Mouse (Mus musculus) MEL (cell line): ENCODE measurements around the gene A330070K13Rik. TPM values are rescaled to one million over a fixed set of nuclear protein-coding genes. Genes with fewer than 3 reads are reported as not detected.

Experiments
- DNase-seq: peaks from one replicate; pipeline ENCODE4 v3.0.0; 2011; ENCODE audit warnings: low read depth, low spot score
- H3K27ac ChIP-seq: 2 replicates; pipeline ENCODE4 v1.5.1; 2012; ENCODE audit warnings: low read depth, mild to moderate bottlenecking, control low read depth, low read length, moderate library complexity; ENCODE audit not compliant: control insufficient read depth
- H3K27me3 ChIP-seq, 2 experiments: fragments of 150-350 bp in 1 of 2; sonication (generic) in 1 of 2; 2 replicates each; pipeline ENCODE4 v1.6.1; 2012; ENCODE audit warnings: low read length in 2 of 2, mild to moderate bottlenecking in 2 of 2, improper control_type of control experiment in 1 of 2, moderate library complexity in 1 of 2; ENCODE audit not compliant: insufficient read depth in 2 of 2, control insufficient read depth in 1 of 2
- H3K36me3 ChIP-seq, 2 experiments: 2 replicates each; pipeline ENCODE4 v1.6.1; 2012 to 2014; ENCODE audit warnings: low read length in 2 of 2, improper control_type of control experiment in 1 of 2, inconsistent platforms in 1 of 2, mild to moderate bottlenecking in 1 of 2; ENCODE audit not compliant: insufficient read depth in 2 of 2, control insufficient read depth in 1 of 2
- H3K4me1 ChIP-seq, 2 experiments: fragments of 150-350 bp in 1 of 2; sonication (generic) in 1 of 2; 2 replicates each; pipeline ENCODE4 v1.6.1; 2012; ENCODE audit warnings: low read length in 2 of 2, improper control_type of control experiment in 1 of 2, mild to moderate bottlenecking in 1 of 2; ENCODE audit not compliant: insufficient read depth in 2 of 2, control insufficient read depth in 1 of 2
- H3K4me3 ChIP-seq, 2 experiments: fragments of 150-350 bp in 1 of 2; sonication (generic) in 1 of 2; 2 replicates each; pipeline ENCODE4 v1.5.1; 2012; ENCODE audit warnings: low read depth in 2 of 2, low read length in 2 of 2, mild to moderate bottlenecking in 2 of 2, moderate library complexity in 2 of 2, control low read depth in 1 of 2, improper control_type of control experiment in 1 of 2; ENCODE audit not compliant: control insufficient read depth in 1 of 2, insufficient read depth in 1 of 2
- H3K79me2 ChIP-seq: 2 replicates; pipeline ENCODE4 v1.6.1; 2012; ENCODE audit warnings: mild to moderate bottlenecking, low read length, moderate library complexity; ENCODE audit not compliant: control insufficient read depth, poor library complexity, insufficient read depth
- H3K9ac ChIP-seq: 2 replicates; pipeline ENCODE4 v1.6.1; 2012; ENCODE audit warnings: low read depth, mild to moderate bottlenecking, control low read depth, low read length, moderate library complexity; ENCODE audit not compliant: control insufficient read depth, poor library complexity, severe bottlenecking
- H3K9me3 ChIP-seq: fragments of 150-350 bp; sonication (generic); replicated peaks from 2 replicates; pipeline ENCODE4 v1.6.1; 2012; ENCODE audit warnings: mild to moderate bottlenecking, low read length, improper control_type of control experiment, moderate library complexity; ENCODE audit not compliant: insufficient read depth
- CHD1 ChIP-seq: IDR thresholded peaks from 2 replicates; pipeline ENCODE4 v1.6.1; 2012; ENCODE audit warnings: low read depth, mild to moderate bottlenecking, inconsistent platforms, low read length, improper control_type of control experiment
- CHD2 ChIP-seq: IDR thresholded peaks from 2 replicates; pipeline ENCODE4 v1.6.1; 2011; ENCODE audit warnings: low read length, improper control_type of control experiment
- E2F4 ChIP-seq: IDR thresholded peaks from 2 replicates; pipeline ENCODE4 v1.6.1; 2011; ENCODE audit warnings: low read depth, low read length, improper control_type of control experiment, borderline replicate concordance
- ELF1 ChIP-seq: IDR thresholded peaks from 2 replicates; pipeline ENCODE4 v1.6.1; 2014; ENCODE audit warnings: low read depth, mild to moderate bottlenecking, inconsistent platforms, low read length, improper control_type of control experiment, moderate library complexity
- GABPA ChIP-seq: IDR thresholded peaks from 2 replicates; pipeline ENCODE4 v1.6.1; 2012; ENCODE audit warnings: low read depth, mild to moderate bottlenecking, inconsistent platforms, low read length, improper control_type of control experiment, moderate library complexity
- GATA1 ChIP-seq: IDR thresholded peaks from 2 replicates; pipeline ENCODE4 v1.6.1; 2011; ENCODE audit warnings: low read depth, low read length, improper control_type of control experiment
- HCFC1 ChIP-seq: IDR thresholded peaks from 2 replicates; pipeline ENCODE4 v1.6.1; 2012; ENCODE audit warnings: low read depth, mild to moderate bottlenecking, inconsistent platforms, low read length, improper control_type of control experiment, moderate library complexity
- MAZ ChIP-seq: IDR thresholded peaks from 2 replicates; pipeline ENCODE4 v1.6.1; 2012; ENCODE audit warnings: low read depth, mild to moderate bottlenecking, inconsistent platforms, low read length, improper control_type of control experiment
- MYC ChIP-seq: IDR thresholded peaks from 2 replicates; pipeline ENCODE4 v1.6.1; 2011; ENCODE audit warnings: low read depth, mild to moderate bottlenecking, low read length, improper control_type of control experiment, moderate library complexity
- NRF1 ChIP-seq: IDR thresholded peaks from 2 replicates; pipeline ENCODE4 v1.6.1; 2014; ENCODE audit warnings: low read depth, mild to moderate bottlenecking, inconsistent platforms, low read length, improper control_type of control experiment, moderate library complexity; ENCODE audit not compliant: poor library complexity, insufficient read depth, severe bottlenecking
- POLR2A ChIP-seq, 2 experiments: IDR thresholded peaks; 2 replicates each; pipeline ENCODE4 v1.6.1; 2011 to 2012; ENCODE audit warnings: low read length in 2 of 2, mild to moderate bottlenecking in 2 of 2, control low read depth in 1 of 2, improper control_type of control experiment in 1 of 2, low read depth in 1 of 2, moderate library complexity in 1 of 2; ENCODE audit not compliant: control insufficient read depth in 1 of 2, insufficient read depth in 1 of 2, poor library complexity in 1 of 2
- POLR2AphosphoS2 ChIP-seq: IDR thresholded peaks from 2 replicates; pipeline ENCODE4 v1.6.1; 2011; ENCODE audit warnings: low read length, improper control_type of control experiment
- POLR2AphosphoS5 ChIP-seq: IDR thresholded peaks from 2 replicates; pipeline ENCODE4 v1.6.1; 2012; ENCODE audit warnings: low read depth, borderline replicate concordance, mild to moderate bottlenecking, inconsistent platforms, low read length, moderate library complexity, mixed read lengths
- UBTF ChIP-seq: IDR thresholded peaks from 2 replicates; pipeline ENCODE4 v1.6.1; 2012; ENCODE audit warnings: low read depth, mild to moderate bottlenecking, inconsistent platforms, low read length, improper control_type of control experiment, moderate library complexity, borderline replicate concordance; ENCODE audit not compliant: insufficient read depth
- USF1 ChIP-seq: IDR thresholded peaks from 2 replicates; pipeline ENCODE4 v1.6.1; 2014; ENCODE audit warnings: low read depth, mild to moderate bottlenecking, inconsistent platforms, low read length, improper control_type of control experiment, moderate library complexity
- USF2 ChIP-seq, 2 experiments: IDR thresholded peaks; 2 replicates each; pipeline ENCODE4 v1.6.1; 2011 to 2012; ENCODE audit warnings: improper control_type of control experiment in 2 of 2, low read length in 2 of 2, borderline replicate concordance in 1 of 2, inconsistent platforms in 1 of 2, low read depth in 1 of 2, mild to moderate bottlenecking in 1 of 2; ENCODE audit not compliant: insufficient read depth in 1 of 2
- ZKSCAN1 ChIP-seq: IDR thresholded peaks from 2 replicates; pipeline ENCODE4 v1.6.1; 2012; ENCODE audit warnings: low read depth, mild to moderate bottlenecking, inconsistent platforms, low read length, improper control_type of control experiment, moderate library complexity
- ZMIZ1 ChIP-seq: IDR thresholded peaks from 2 replicates; pipeline ENCODE4 v1.6.1; 2012; ENCODE audit warnings: low read depth, mild to moderate bottlenecking, inconsistent platforms, low read length, improper control_type of control experiment, moderate library complexity
- ZNF384 ChIP-seq: IDR thresholded peaks from 2 replicates; pipeline ENCODE4 v1.6.1; 2012; ENCODE audit warnings: low read depth, mild to moderate bottlenecking, inconsistent platforms, low read length, improper control_type of control experiment
- polyA plus RNA-seq, 2 experiments: library from polyadenylated mRNA; stranded (reverse) in 1 of 2; unstranded in 1 of 2; fragments of >175 nt in 1 of 2; fragments of >200 nt in 1 of 2; gene quantifications; 2 replicates each; pipeline versions ENCODE4 v1.2.1 to v1.2.4; 2012; ENCODE audit warnings: low replicate concordance in 2 of 2, low read depth in 1 of 2; ENCODE audit not compliant: insufficient read length in 2 of 2, insufficient read depth in 1 of 2, missing spikeins in 1 of 2
- total RNA-seq: library from RNA; depleted of rRNA; stranded (reverse); fragments of 300-350 nt; gene quantifications from 2 replicates; pipeline ENCODE4 v1.2.3, GENCODE M21; 2012

Gene A330070K13Rik
- total and polyA plus RNA-seq, 3 experiments: not detected

- TF ChIP-seq MAZ (no peak), USF2 (IDR thresholded peaks at IDR 0.05; ENCODE audit: borderline replicate concordance in 1 of 2, insufficient read depth in 1 of 2, low read depth in 1 of 2, low read length in 2 of 2) (no peak), CHD1 (no peak), POLR2AphosphoS2 (no peak), GABPA (no peak), ZMIZ1 (no peak), ELF1 (no peak)
These were observed 10.0 kb upstream of the A330070K13Rik start for GRCm38 (mm10) chr5:130394386-130394785.

GRCm38 (mm10) chr5:130393618-130394355 is 9.4 kb upstream of the A330070K13Rik start:
- Histone ChIP-seq H3K27ac (no peak overlapping the region), H3K9ac (no peak overlapping the region), H3K79me2 (no peaks in the 10 kb centered on the region; the same call in 1 of the 2 replicates), H3K4me1 (no peaks in the 10 kb centered on the region), H3K27me3 (no peaks in the 10 kb centered on the region), H3K4me3 (no peak overlapping the region), H3K36me3 (no peaks in the 10 kb centered on the region), H3K9me3 (no peaks in the 10 kb centered on the region)
- no peak for DNase-seq
- TF ChIP-seq CHD1 (no peak), POLR2AphosphoS5 (no peak), CHD2 (no peak), POLR2A (IDR thresholded peaks at IDR 0.05; ENCODE audit: control insufficient read depth in 1 of 2, insufficient read depth in 1 of 2, low read depth in 1 of 2, low read length in 2 of 2, poor library complexity in 1 of 2) (no peak), USF1 (no peak), NRF1 (no peak), ZKSCAN1 (no peak), ZNF384 (no peak), GATA1 (no peak), E2F4 (no peak), UBTF (no peak), HCFC1 (no peak), MYC (no peak), POLR2AphosphoS2 (no peak), MAZ (no peak)

More at GRCm38 (mm10) chr5:130394386-130394785, 10.0 kb upstream of the A330070K13Rik start:
- no peak overlapping the region for H3K9ac ChIP-seq
- no peaks in the 10 kb centered on the region for H3K4me1 ChIP-seq
- no peak overlapping the region for H3K27ac ChIP-seq
- H3K36me3 ChIP-seq: no peaks in the 10 kb centered on the region
- no peaks in the 10 kb centered on the region for H3K27me3 ChIP-seq
- no peak for DNase-seq
- no peak overlapping the region for H3K4me3 ChIP-seq
- H3K79me2 ChIP-seq: no peaks in the 10 kb centered on the region; the same call in 1 of the 2 replicates
- no peaks in the 10 kb centered on the region for H3K9me3 ChIP-seq
